Mouse (Mus musculus): ENCODE data around the gene Tpi1. TPM values are rescaled to one million over a fixed set of nuclear protein-coding genes. Genes with fewer than 3 reads are reported as not detected.
A peak's percentile ranks its signal among the peaks of the same experiment; 100 is the strongest.

Gene Tpi1
- polyA plus RNA-seq, 1 experiment from 2014 or later, result 537 TPM

DNA sequence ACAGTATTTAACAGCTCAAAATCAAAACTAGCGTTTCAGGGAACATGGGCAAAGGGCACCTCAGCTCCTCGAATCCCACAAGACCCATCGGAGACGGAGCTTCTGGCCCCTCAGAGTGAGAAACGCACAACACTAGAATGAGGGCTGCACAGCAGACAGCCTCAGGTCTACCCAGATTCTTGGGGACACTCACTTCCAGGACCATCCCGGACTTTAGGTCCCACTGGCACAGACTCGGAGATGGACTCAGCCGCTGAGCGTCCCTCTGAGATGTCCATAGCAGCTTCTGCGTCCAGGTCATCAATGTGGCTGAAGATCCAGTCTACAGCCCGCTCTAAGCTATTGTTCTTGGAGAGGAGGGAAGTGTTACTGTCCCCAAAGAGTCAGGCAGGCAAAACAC is 3.0 kb upstream of the Tpi1 start:
- TF ChIP-seq CTCF (IDR thresholded peaks at IDR 0.05; ENCODE audit: low read depth), result no peak
- ATAC-seq, result no peak
- Histone ChIP-seq H3K4me3 (ENCODE audit: low read depth, low read length) (no peak overlapping the region), H3K36me3 (ENCODE audit: control insufficient read depth, insufficient read depth) (peaks cover 64% of the 10 kb centered on the region), H3K4me1 (replicated peaks; ENCODE audit: control insufficient read depth, insufficient read depth, low read length) (peaks cover 8% of the 10 kb centered on the region; the same call in 1 of the 2 replicates), H3K9me3 (ENCODE audit: control insufficient read depth) (no peaks in the 10 kb centered on the region), H3K27me3 (replicated peaks; ENCODE audit: control insufficient read depth, insufficient read depth, low read length) (no peaks in the 10 kb centered on the region), H3K27ac (ENCODE audit: low read depth, low read length) (peak overlapping the region; percentile 28; the same call in 1 of the 2 replicates), H3K9ac (ENCODE audit: low read depth, low read length) (no peak overlapping the region), H3K4me2 (replicated peaks; ENCODE audit: low read depth) (no peak overlapping the region)
- WGBS, result 96% methylated on average over 11 of the region's 11 CpGs

DNA sequence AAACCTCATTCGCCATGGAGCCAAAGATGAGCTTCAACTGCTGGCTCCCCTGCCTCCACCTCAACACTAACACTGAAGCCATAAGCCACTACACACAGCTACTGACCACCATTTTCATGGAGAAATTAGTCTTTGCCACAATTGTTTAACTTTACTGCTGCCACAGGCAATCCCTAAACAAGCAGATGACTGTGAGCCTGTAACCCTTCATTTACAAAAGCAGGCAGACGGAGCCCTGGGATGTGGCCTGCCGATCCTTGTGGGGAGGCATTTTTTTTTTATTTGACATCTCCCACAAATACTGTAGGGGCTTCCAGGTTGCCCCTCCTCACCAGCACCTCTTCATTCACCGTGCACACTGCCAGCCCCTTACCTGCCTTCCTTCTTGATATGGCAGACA is 2.5 kb upstream of the Tpi1 start:
- H3K4me2 ChIP-seq (replicated peaks; ENCODE audit: low read depth), result no peak overlapping the region

DNA sequence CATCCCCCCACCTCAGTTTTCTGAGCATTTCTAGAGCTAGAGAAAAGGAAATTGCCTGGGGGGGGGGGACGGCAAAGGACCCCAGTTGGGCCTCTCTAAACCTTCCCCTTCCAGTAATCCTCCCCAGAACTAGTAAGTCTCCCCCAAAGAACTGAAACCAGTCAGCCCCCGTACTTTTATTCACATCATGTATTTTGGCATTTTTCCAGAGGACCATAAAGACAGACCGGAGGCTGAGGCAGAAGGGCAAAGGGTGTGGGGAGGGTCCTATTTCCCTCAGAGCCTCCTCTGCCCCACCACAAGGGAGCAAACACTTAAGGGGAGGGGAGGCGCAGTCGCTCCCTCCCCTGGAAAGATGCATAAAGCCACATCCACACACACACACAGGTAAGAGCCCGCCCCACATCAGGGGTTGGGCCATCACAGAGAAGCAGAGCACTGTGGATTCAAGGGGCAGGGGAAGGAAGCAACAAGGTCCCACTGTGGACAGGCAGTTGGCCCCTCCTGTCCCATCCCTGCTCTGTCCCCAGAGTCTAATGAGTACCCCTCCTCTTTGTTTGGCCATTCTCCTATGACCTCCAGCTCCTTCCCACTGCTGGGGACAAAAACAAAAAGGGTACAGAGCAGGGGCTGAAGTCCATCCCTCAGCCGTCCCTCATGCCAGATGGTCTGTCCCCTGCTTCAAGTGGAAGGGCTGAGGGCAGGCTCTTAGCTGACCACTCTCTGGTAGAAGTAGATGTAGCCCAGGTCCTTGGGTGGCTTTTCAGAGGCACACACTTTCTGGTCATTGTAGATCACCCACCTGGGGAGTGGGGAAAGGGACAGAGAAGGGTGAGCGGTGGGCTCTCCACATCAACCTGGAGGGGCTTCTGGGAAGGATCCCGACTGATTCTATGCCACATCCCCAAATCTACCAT is 1.0 kb upstream of the Tpi1 start:
- H3K9me3 ChIP-seq (ENCODE audit: control insufficient read depth), result no peaks in the 10 kb centered on the region
- H3K27ac ChIP-seq (ENCODE audit: low read depth, low read length), result no peak overlapping the region
- H3K4me1 ChIP-seq (replicated peaks; ENCODE audit: control insufficient read depth, insufficient read depth, low read length), result peaks cover 9% of the 10 kb centered on the region; the same call in 1 of the 2 replicates
- H3K4me3 ChIP-seq (ENCODE audit: low read depth, low read length), result no peak overlapping the region
- no peaks in the 10 kb centered on the region for H3K27me3 ChIP-seq (replicated peaks; ENCODE audit: control insufficient read depth, insufficient read depth, low read length)
- TF ChIP-seq CTCF (IDR thresholded peaks at IDR 0.05; ENCODE audit: low read depth), result no peak
- 57% methylated on average over 9 of the region's 9 CpGs for WGBS
- H3K4me2 ChIP-seq (replicated peaks; ENCODE audit: low read depth), result peak overlapping the region; percentile 70
- H3K36me3 ChIP-seq (ENCODE audit: control insufficient read depth, insufficient read depth), result peaks cover 64% of the 10 kb centered on the region
- no peak overlapping the region for H3K9ac ChIP-seq (ENCODE audit: low read depth, low read length)
- ATAC-seq, result no peak; the same call in 1 of the 2 replicates

More for the DNA sequence above, 2.5 kb upstream of the Tpi1 start:
- no peak for TF ChIP-seq CTCF (IDR thresholded peaks at IDR 0.05; ENCODE audit: low read depth)
- ATAC-seq, result no peak
- peaks cover 63% of the 10 kb centered on the region for H3K36me3 ChIP-seq (ENCODE audit: control insufficient read depth, insufficient read depth)
- H3K4me3 ChIP-seq (ENCODE audit: low read depth, low read length), result no peak overlapping the region
- no peak overlapping the region for H3K9ac ChIP-seq (ENCODE audit: low read depth, low read length)
- WGBS, result 83% methylated on average over 4 of the region's 4 CpGs
- no peak overlapping the region for H3K27ac ChIP-seq (ENCODE audit: low read depth, low read length)
- H3K27me3 ChIP-seq (replicated peaks; ENCODE audit: control insufficient read depth, insufficient read depth, low read length), result no peaks in the 10 kb centered on the region
- H3K4me1 ChIP-seq (replicated peaks; ENCODE audit: control insufficient read depth, insufficient read depth, low read length), result peaks cover 8% of the 10 kb centered on the region; the same call in 1 of the 2 replicates
- no peaks in the 10 kb centered on the region for H3K9me3 ChIP-seq (ENCODE audit: control insufficient read depth)

DNA sequence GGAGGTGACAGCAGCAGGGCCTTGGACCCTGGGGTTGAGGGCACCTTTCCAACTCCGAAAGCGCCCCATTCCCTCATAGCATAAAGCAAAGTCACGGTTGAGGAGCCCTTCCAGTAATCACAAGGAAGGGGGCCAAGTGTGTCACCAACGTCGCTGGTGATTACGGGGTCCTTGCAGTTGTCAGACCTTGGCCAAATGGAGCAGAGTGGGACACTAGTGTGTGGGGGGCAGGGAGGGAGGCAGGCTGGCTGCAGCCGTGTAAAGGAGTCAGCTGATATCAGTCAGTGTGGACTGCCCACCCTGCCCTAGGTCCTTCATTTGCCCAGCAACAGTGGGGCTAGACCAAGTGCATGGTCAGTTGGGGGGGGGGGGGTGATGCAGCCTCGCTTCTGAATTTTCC is 352 bp upstream of the Tpi1 start:
- 39% methylated on average over 8 of the region's 8 CpGs for WGBS
- Histone ChIP-seq H3K27ac (ENCODE audit: low read depth, low read length) (0 out of 2 replicates have a peak overlapping the region, but pooled peaks have one; percentile 15), H3K36me3 (ENCODE audit: control insufficient read depth, insufficient read depth) (peaks cover 62% of the 10 kb centered on the region), H3K9me3 (ENCODE audit: control insufficient read depth) (no peaks in the 10 kb centered on the region), H3K4me2 (replicated peaks; ENCODE audit: low read depth) (peak overlapping the region; percentile 70), H3K27me3 (replicated peaks; ENCODE audit: control insufficient read depth, insufficient read depth, low read length) (no peaks in the 10 kb centered on the region), H3K4me3 (ENCODE audit: low read depth, low read length) (peak overlapping the region; percentile 59), H3K4me1 (replicated peaks; ENCODE audit: control insufficient read depth, insufficient read depth, low read length) (peaks cover 13% of the 10 kb centered on the region; the same call in 1 of the 2 replicates), H3K9ac (ENCODE audit: low read depth, low read length) (no peak overlapping the region)
- no peak for TF ChIP-seq CTCF (IDR thresholded peaks at IDR 0.05; ENCODE audit: low read depth)
- ATAC-seq, result peak; percentile 17; the same call in 1 of the 2 replicates

DNA sequence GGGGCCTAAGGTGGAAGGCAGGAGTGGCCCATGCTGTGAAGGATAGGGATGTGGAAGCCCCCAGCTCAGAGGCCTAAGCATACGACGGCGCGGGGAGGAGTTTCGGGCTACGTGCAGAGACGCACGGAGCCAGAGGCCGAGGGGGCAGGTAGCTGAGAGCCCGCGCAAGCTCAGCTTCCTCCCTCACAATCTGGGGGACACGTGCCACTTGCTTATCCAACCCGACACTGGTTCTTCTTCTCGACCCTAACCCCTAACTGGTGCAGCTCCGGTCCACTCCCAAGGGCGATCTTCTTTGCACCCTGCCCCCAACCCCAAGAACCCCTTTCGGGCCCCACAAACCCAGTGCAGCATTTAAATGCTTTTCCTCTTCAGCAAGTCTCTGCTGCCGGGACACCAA is 600 bp downstream of the Tpi1 start:
- Histone ChIP-seq H3K27me3 (replicated peaks; ENCODE audit: control insufficient read depth, insufficient read depth, low read length) (no peaks in the 10 kb centered on the region), H3K9ac (ENCODE audit: low read depth, low read length) (peak overlapping the region; percentile 68), H3K4me1 (replicated peaks; ENCODE audit: control insufficient read depth, insufficient read depth, low read length) (peaks cover 13% of the 10 kb centered on the region; the same call in 1 of the 2 replicates), H3K27ac (ENCODE audit: low read depth, low read length) (peak overlapping the region; percentile 88), H3K4me2 (replicated peaks; ENCODE audit: low read depth) (peak overlapping the region; percentile 70), H3K36me3 (ENCODE audit: control insufficient read depth, insufficient read depth) (peaks cover 57% of the 10 kb centered on the region), H3K4me3 (ENCODE audit: low read depth, low read length) (peak overlapping the region; percentile 59), H3K9me3 (ENCODE audit: control insufficient read depth) (no peaks in the 10 kb centered on the region)
- peak; percentile 48 for ATAC-seq
- WGBS, result under 1% methylated on average over 18 of the region's 18 CpGs
- TF ChIP-seq CTCF (IDR thresholded peaks at IDR 0.05; ENCODE audit: low read depth), result no peak

DNA sequence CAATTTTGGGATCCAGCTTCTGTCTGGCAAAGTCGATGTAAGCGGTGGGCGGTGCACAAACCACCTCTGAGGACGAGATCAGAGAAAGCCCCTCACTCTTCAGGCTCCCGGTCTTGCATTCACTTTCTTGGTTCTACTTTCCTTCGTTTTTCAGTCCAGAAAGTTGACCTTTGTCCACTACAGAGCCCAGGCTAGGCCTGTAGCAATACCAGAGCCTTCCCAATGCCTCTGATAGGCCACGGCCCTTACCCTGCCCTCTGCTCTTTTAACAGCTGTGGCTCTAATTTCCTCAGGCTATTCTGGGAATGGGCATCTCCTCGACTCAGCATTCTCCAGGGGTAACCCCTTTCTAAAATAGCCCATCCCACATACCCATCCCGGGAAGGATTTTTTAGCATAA is 1.2 kb downstream of the Tpi1 start:
- peak overlapping the region; percentile 68 for H3K9ac ChIP-seq (ENCODE audit: low read depth, low read length)
- H3K36me3 ChIP-seq (ENCODE audit: control insufficient read depth, insufficient read depth), result peaks cover 51% of the 10 kb centered on the region
- peak overlapping the region; percentile 70 for H3K4me2 ChIP-seq (replicated peaks; ENCODE audit: low read depth)
- H3K4me1 ChIP-seq (replicated peaks; ENCODE audit: control insufficient read depth, insufficient read depth, low read length), result peaks cover 13% of the 10 kb centered on the region; the same call in 1 of the 2 replicates
- WGBS, result 8% methylated on average over 9 of the region's 9 CpGs
- no peaks in the 10 kb centered on the region for H3K27me3 ChIP-seq (replicated peaks; ENCODE audit: control insufficient read depth, insufficient read depth, low read length)
- no peak for TF ChIP-seq CTCF (IDR thresholded peaks at IDR 0.05; ENCODE audit: low read depth)
- no peak for ATAC-seq
- H3K9me3 ChIP-seq (ENCODE audit: control insufficient read depth), result no peaks in the 10 kb centered on the region
- H3K4me3 ChIP-seq (ENCODE audit: low read depth, low read length), result peak overlapping the region; percentile 59
- peak overlapping the region; percentile 88; the same call in 1 of the 2 replicates for H3K27ac ChIP-seq (ENCODE audit: low read depth, low read length)

All from intestine, postnatal 0 days (tissue).